Mouse (Mus musculus) stomach, embryonic 14.5 days (tissue): Measurements from ENCODE around the gene Synrg. TPM values are rescaled to one million over a fixed set of nuclear protein-coding genes. Genes with fewer than 3 reads are reported as not detected.

Experiments
- ATAC-seq: fragments of 200-750 bp; cut with Nextera tagmentation; 2 replicates; pipeline ENCODE4 v1.8.0; 2017; ENCODE audit warnings: low read depth, moderate TSS enrichment; ENCODE audit not compliant: insufficient number of reproducible peaks, insufficient read depth, low FRiP score
- H3K27ac ChIP-seq: fragments of 300-500 bp; sonication (generic); 2 replicates; pipeline ENCODE4 v1.5.1; 2014; ENCODE audit warnings: mild to moderate bottlenecking, low read length, moderate library complexity, mixed read lengths
- H3K27me3 ChIP-seq: fragments of 300-500 bp; sonication (generic); 2 replicates; pipeline ENCODE4 v1.6.1; 2014; ENCODE audit warnings: low read length, control low read depth, mixed read lengths; ENCODE audit not compliant: control insufficient read depth, insufficient read depth
- H3K36me3 ChIP-seq: fragments of 300-500 bp; sonication (generic); 2 replicates; pipeline ENCODE4 v1.6.1; 2014; ENCODE audit warnings: mild to moderate bottlenecking, control low read depth, low read length, moderate library complexity, mixed read lengths; ENCODE audit not compliant: control insufficient read depth, insufficient read depth
- H3K4me1 ChIP-seq: fragments of 300-500 bp; sonication (generic); 2 replicates; pipeline ENCODE4 v1.6.1; 2014; ENCODE audit warnings: low read length, control low read depth, mixed read lengths; ENCODE audit not compliant: control insufficient read depth, insufficient read depth
- H3K4me2 ChIP-seq: fragments of 300-500 bp; sonication (generic); replicated peaks from 2 replicates; pipeline ENCODE4 v1.6.1; 2014; ENCODE audit warnings: low read depth, low read length, control low read depth
- H3K4me3 ChIP-seq: fragments of 300-500 bp; sonication (generic); 2 replicates; pipeline ENCODE4 v1.5.1; 2014; ENCODE audit warnings: low read depth, low read length, control low read depth
- H3K9ac ChIP-seq: fragments of 300-500 bp; sonication (generic); replicated peaks from 2 replicates; pipeline ENCODE4 v1.6.1; 2014; ENCODE audit warnings: low read depth, mild to moderate bottlenecking, control low read depth, low read length, moderate library complexity, mixed read lengths
- H3K9me3 ChIP-seq: fragments of 300-500 bp; sonication (generic); 2 replicates; pipeline ENCODE4 v1.6.1; 2016; ENCODE audit warnings: low read depth, low read length, control low read depth; ENCODE audit not compliant: control insufficient read depth
- WGBS: fragments of 180-500 bp; shearing (Covaris S2); extraction: QIAGEN DNeasy Blood & Tissue Kit; methylation state at CpG from one replicate; pipeline ENCODE4 v1.1.7; 2014; 5-methylcytosine and 5-hydroxymethylcytosine counted together
- polyA plus RNA-seq: library from polyadenylated mRNA; unstranded; fragments of >200 nt; fragmentation: Nextera tagmentation; extraction: Ambion mirVana; gene quantifications from 2 replicates; pipeline ENCODE4 v1.2.1, GENCODE M21; 2014

Gene Synrg
- polyA plus RNA-seq, 1 experiment from 2014 or later = 15.0 TPM

DNA sequence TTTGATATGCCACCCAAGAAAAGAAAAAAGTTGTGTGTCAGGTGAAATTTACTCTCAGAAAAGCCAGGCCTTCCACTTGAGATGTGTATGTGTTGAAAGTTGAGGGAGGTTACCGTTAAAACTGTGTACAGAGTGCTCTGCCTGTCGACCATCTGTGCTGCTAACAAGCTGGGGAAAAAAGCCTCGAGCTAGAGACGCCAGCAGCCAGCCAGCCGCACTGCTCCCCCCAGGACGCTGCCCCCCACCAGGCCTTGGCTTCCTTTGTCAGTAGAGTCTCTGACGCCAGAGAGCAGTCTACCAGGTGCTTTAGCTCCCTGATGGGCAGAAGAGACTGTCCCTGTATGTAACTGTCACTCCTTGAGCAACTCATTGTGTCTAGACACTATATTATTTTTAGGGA lies 48.9 kb downstream of the Synrg start:
- ATAC-seq = no peak
- no peak overlapping the region for H3K4me3 ChIP-seq
- H3K9me3 ChIP-seq = no peaks in the 10 kb centered on the region
- no peak overlapping the region for H3K9ac ChIP-seq
- no peaks in the 10 kb centered on the region for H3K4me1 ChIP-seq
- H3K27ac ChIP-seq = no peak overlapping the region
- WGBS = 34% methylated on average over 7 of the region's 7 CpGs
- no peaks in the 10 kb centered on the region for H3K27me3 ChIP-seq
- H3K36me3 ChIP-seq = peaks cover 11% of the 10 kb centered on the region; the same call in 1 of the 2 replicates
- no peak overlapping the region for H3K4me2 ChIP-seq

DNA sequence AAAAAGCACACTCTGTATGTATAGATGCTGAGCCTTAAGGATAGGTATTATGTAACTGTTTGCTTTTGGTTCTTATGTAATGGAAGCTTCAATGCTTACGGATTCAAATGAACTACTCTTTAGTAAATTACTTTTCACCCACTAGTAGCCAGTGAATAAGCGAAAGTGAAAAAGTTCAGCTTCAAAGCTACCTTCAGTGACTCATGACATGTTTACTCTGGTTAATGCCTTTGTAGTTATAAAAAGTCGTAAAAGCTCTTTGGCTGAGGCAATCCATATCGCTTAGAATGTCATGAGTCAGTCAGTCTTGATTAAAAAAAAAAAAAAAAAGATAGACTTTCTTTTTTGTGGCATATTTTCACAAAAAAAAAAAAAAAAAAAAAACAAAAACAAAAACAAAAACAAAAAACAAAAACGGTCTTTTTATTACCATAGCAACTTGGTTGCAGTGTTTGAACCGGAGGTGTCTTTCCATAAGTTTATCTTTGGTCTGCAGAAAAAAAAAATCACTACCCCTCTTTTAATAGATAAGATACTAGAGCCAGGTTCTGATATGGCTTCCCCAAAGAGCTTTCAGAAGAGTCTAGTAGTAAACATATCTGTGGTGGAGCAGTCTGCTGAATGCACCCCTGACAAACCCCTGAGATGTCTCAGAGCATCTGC lies 52.0 kb downstream of the Synrg start:
- Histone ChIP-seq H3K4me2 (no peak overlapping the region), H3K36me3 (no peaks in the 10 kb centered on the region; the same call in 1 of the 2 replicates), H3K27me3 (no peaks in the 10 kb centered on the region), H3K9ac (no peak overlapping the region), H3K27ac (no peak overlapping the region), H3K4me3 (no peak overlapping the region), H3K4me1 (no peaks in the 10 kb centered on the region), H3K9me3 (no peaks in the 10 kb centered on the region)
- no peak for ATAC-seq
- 57% methylated on average over 6 of the region's 6 CpGs for WGBS

DNA sequence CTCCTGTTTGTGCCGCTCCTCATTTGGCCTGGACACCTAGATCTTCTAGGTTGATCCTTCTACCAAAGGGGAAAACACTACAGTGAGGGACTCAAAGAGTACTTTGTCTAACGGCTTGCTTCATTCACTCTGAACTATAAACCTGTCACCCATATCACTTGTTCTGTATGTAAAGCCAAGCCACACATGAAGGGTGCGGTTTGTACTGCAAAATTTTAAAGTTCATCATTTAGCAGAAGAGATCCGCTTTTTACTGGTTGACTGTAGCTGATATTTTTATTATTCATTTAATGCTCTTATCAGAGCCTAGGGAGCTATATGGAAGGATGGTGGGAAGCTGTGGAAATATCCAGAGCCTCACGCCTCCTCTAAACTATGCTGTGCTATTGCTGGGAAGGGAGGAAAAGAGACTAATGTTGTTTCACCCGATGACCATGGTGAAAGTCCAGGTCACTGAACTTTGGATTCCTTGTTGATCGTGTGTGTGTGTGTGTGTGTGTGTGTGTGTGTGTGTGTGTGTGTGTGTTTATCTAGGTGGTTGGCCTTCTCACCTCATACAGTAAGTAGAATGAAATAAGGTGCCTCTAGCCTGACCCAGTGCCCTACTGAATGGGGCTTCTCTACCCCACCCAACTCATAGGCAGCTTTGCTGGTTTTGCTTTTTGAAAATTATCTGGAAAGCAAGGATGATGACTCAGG lies 52.7 kb downstream of the Synrg start:
- no peak overlapping the region for H3K9ac ChIP-seq
- no peaks in the 10 kb centered on the region for H3K4me1 ChIP-seq
- no peaks in the 10 kb centered on the region for H3K36me3 ChIP-seq
- no peak for ATAC-seq
- 81% methylated on average over 7 of the region's 7 CpGs for WGBS
- no peak overlapping the region for H3K27ac ChIP-seq
- no peaks in the 10 kb centered on the region for H3K9me3 ChIP-seq
- no peak overlapping the region for H3K4me3 ChIP-seq
- H3K27me3 ChIP-seq = no peaks in the 10 kb centered on the region
- no peak overlapping the region for H3K4me2 ChIP-seq

DNA sequence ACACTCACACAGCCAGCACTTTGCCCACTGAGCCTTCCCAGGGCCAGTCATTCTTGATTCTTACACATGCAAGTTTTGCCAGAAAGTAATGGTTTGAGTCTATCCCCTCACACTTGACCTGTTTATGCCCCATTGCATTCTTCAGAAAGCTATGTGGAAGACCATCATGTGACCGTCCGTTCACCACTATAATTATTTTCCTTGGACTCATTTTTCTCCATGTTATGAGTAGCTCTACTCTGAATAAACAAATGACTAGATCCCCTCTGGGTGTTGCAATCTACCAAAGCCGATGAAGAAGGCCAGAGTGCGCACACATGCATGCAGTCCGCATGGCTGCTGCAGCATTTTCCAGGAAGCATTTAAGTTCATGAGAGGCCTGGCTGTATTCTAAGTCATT lies 63.0 kb downstream of the Synrg start:
- no peak overlapping the region for H3K27ac ChIP-seq
- H3K4me2 ChIP-seq = no peak overlapping the region
- 0 out of 2 replicates have a peak, but pooled peaks cover 2% of the 10 kb centered on the region for H3K4me1 ChIP-seq
- H3K27me3 ChIP-seq = no peaks in the 10 kb centered on the region
- no peaks in the 10 kb centered on the region for H3K9me3 ChIP-seq
- no peak overlapping the region for H3K4me3 ChIP-seq
- ATAC-seq = no peak
- WGBS = 72% methylated on average over 5 of the region's 5 CpGs
- H3K9ac ChIP-seq = no peak overlapping the region
- peaks cover 13% of the 10 kb centered on the region for H3K36me3 ChIP-seq

DNA sequence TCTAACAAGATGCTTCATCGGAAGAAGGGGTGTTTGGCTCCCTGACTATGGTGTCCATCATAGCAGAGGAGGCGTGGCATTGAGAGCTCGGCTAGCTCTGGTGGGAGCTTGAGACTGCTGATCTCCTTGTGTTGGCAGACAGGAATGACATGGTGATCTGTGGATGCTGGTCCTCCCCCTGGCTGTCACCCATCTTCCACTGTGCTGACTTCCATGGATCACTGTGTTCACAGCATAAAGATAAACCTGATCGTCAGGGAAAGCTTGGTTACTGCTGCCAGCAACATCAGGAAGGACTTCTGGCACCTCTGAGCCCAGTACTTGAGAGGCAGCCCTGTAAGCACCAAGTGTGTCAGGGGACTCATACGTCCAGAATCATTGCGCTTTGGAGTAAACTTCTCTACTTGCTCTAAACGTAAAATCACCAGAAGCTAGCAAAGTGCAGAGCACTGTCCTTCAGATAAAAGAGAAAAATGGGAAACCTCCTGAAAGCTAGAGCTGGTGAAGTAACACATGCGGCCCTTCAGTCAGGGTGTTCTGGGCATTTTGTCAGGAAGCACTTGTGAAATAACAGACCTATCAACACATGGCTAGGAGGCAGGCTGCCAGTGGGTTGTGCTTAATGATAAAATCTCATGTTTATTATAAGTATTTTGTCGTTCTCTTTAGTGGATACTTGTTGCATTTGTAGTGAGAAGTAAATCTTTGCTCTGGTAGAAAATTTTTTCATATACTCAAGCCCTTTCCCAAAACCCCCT lies 64.2 kb downstream of the Synrg start:
- WGBS = 72% methylated on average over 9 of the region's 9 CpGs
- H3K36me3 ChIP-seq = peaks cover 13% of the 10 kb centered on the region

DNA sequence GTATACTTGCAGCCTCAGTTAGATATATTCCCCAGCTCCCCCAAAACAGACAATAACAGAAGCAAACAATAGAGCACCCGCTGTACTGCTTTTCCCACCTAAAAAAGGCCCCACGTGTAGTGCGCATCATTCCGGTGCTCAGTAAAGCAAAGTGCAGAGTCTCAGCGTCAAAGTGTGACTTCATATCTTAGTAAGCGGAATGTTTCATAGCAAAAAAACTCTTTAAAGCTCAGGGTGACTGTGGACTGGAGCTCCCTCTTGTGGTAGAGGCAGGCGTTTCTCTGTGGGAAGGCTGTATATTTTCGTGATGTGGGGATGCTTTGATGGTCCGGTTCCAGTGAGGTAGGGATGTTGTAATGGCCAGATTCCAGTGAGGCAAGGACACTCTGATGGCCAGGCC lies 67.7 kb downstream of the Synrg start:
- Histone ChIP-seq H3K9ac (no peak overlapping the region), H3K4me3 (no peak overlapping the region), H3K36me3 (peaks cover under 1% of the 10 kb centered on the region; the same call in 1 of the 2 replicates), H3K4me1 (0 out of 2 replicates have a peak, but pooled peaks cover 2% of the 10 kb centered on the region), H3K27ac (no peak overlapping the region), H3K27me3 (no peaks in the 10 kb centered on the region), H3K9me3 (no peaks in the 10 kb centered on the region), H3K4me2 (no peak overlapping the region)
- 51% methylated on average over 9 of the region's 9 CpGs for WGBS
- no peak for ATAC-seq

More for the DNA sequence above, 64.2 kb downstream of the Synrg start:
- Histone ChIP-seq H3K4me3 (no peak overlapping the region), H3K4me1 (0 out of 2 replicates have a peak, but pooled peaks cover 2% of the 10 kb centered on the region), H3K4me2 (no peak overlapping the region), H3K9ac (no peak overlapping the region), H3K9me3 (no peaks in the 10 kb centered on the region), H3K27ac (no peak overlapping the region), H3K27me3 (no peaks in the 10 kb centered on the region)
- no peak for ATAC-seq

DNA sequence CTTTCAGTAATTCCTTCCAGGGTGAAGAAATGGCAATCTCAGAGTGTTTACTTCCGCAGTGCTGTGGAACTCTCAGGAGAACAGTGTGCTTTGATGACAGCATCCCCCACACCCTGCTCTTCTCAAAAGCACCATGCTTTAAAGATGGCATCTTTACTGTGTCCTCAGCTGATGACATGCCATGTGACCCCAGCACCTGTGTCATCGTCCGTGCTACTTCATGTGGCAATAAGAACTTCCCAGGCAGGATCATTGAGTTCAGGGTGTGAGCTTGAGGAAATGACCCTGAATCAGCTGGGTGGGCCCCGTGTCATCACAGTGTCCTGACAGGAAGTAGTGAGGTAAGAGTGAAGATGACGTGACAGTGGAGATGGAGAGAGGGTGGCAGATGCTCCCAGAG lies 68.3 kb downstream of the Synrg start:
- no peak for ATAC-seq
- 0 out of 2 replicates have a peak, but pooled peaks cover 2% of the 10 kb centered on the region for H3K4me1 ChIP-seq
- no peaks in the 10 kb centered on the region for H3K27me3 ChIP-seq
- 84% methylated on average over 5 of the region's 5 CpGs for WGBS
- H3K4me3 ChIP-seq = no peak overlapping the region
- H3K4me2 ChIP-seq = no peak overlapping the region
- H3K9me3 ChIP-seq = no peaks in the 10 kb centered on the region
- no peaks in the 10 kb centered on the region for H3K36me3 ChIP-seq
- no peak overlapping the region for H3K27ac ChIP-seq
- no peak overlapping the region for H3K9ac ChIP-seq

DNA sequence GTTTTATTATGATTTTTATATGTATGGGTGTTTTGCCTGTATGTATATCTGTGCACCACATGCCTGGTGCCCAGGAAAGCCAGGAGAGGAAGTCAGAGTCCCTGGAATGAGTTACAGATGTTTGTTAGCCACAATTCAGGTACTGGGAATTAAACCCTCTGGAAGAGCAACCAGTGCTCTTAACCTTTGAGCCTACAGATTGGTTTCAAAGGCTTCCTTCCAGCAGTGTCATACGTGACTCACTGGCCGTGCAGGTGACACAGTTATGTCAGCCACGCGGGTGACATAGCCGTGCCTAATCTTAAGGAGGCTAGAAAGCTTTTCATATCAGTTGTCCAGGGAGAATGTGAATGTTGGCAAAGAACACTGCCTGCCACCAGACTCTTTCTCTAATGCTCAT lies 69.4 kb downstream of the Synrg start:
- ATAC-seq = no peak
- H3K27ac ChIP-seq = no peak overlapping the region
- no peaks in the 10 kb centered on the region for H3K4me1 ChIP-seq
- H3K4me2 ChIP-seq = no peak overlapping the region
- no peak overlapping the region for H3K9ac ChIP-seq
- 86% methylated on average over 5 of the region's 5 CpGs for WGBS
- H3K36me3 ChIP-seq = no peaks in the 10 kb centered on the region; the same call in 1 of the 2 replicates
- H3K9me3 ChIP-seq = no peaks in the 10 kb centered on the region
- H3K27me3 ChIP-seq = no peaks in the 10 kb centered on the region
- no peak overlapping the region for H3K4me3 ChIP-seq
